Comparison of ENCODE assay signal across 13 mouse cellular contexts in genomic region chr14:45050419-45050776, GRCm38 (mm10).
DNase-seq lines count a peak whose midpoint lies in the region; ATAC-seq and TF ChIP-seq lines count a peak whose summit lies in the region.
"Had no signal": no experiment of that assay in that cellular context is flagged by ENCODE, and none has a peak within 500 bp of the region (broad histone marks: within the 10 kb centered on the region; RNA-seq: fewer than 3 reads in every experiment).

No protein-coding gene starts in this region.

- no peak for ATAC-seq in kidney, postnatal 0 days (replicated peaks; ENCODE audit: low FRiP score, low read depth)
- ATAC-seq in liver, embryonic 15.5 days (ENCODE audit: insufficient read depth), result no peak

- no peaks in the 10 kb centered on the region for H3K79me2 ChIP-seq in MEL (ENCODE audit: control insufficient read depth, insufficient read depth, low read length, poor library complexity)

- no peaks in the 10 kb centered on the region for H3K9me3 ChIP-seq in kidney, postnatal 0 days (replicated peaks; ENCODE audit: low read length)
- no peaks in the 10 kb centered on the region for H3K9me3 ChIP-seq in MEL (replicated peaks; ENCODE audit: insufficient read depth, low read length)
- no peaks in the 10 kb centered on the region for H3K9me3 ChIP-seq in liver, embryonic 15.5 days (replicated peaks)
- H3K9me3 ChIP-seq: forebrain, embryonic 12.5 days; neural tube, embryonic 15.5 days had no signal

- DNase-seq in kidney, postnatal 0 days (ENCODE audit: low spot score), result no peak
- DNase-seq in kidney, adult 8-10 months, result no peak
- peak; percentile 21 for DNase-seq in CD4-positive helper T cell, adult 2 months (ENCODE audit: low read depth, low spot score)
- DNase-seq in MEL (ENCODE audit: low read depth, low spot score), result no peak
- DNase-seq in B cell, adult 2 months, result no peak
- no peak for DNase-seq in adrenal gland, postnatal 25 days
- DNase-seq in right cerebral cortex, adult 2 months (ENCODE audit: low spot score in 2 of 2), result no peak
- DNase-seq: cerebellum, adult 9-10 months; kidney, adult 11 months; thymus, adult 18-20 months had no signal

- TF ChIP-seq RAD21 in MEL (IDR thresholded peaks at IDR 0.05; ENCODE audit: low read depth, low read length), result no peak

- TF ChIP-seq EP300 in MEL (IDR thresholded peaks at IDR 0.05; ENCODE audit: low read depth in 1 of 2, low read length in 2 of 2), result no peak

- no peaks in the 10 kb centered on the region for H3K4me1 ChIP-seq in kidney, postnatal 0 days (replicated peaks; ENCODE audit: insufficient read depth, low read length)
- peaks cover 0 to 10% of the 10 kb centered on the region in 2 experiments; a peak in 2 of 4 replicates for H3K4me1 ChIP-seq in MEL (ENCODE audit: control insufficient read depth in 1 of 2, insufficient read depth in 2 of 2, low read length in 2 of 2)
- H3K4me1 ChIP-seq in liver, embryonic 15.5 days (replicated peaks), result 0 out of 2 replicates have a peak, but pooled peaks cover 3% of the 10 kb centered on the region
- H3K4me1 ChIP-seq: forebrain, embryonic 12.5 days; neural tube, embryonic 15.5 days had no signal

- no peak overlapping the region for H3K4me2 ChIP-seq in kidney, postnatal 0 days (ENCODE audit: low read length)
- no peak overlapping the region for H3K4me2 ChIP-seq in liver, embryonic 15.5 days
- H3K4me2 ChIP-seq: forebrain, embryonic 12.5 days; neural tube, embryonic 15.5 days had no signal

- H3K36me3 ChIP-seq in kidney, postnatal 0 days (ENCODE audit: insufficient read depth, low read length), result no peaks in the 10 kb centered on the region
- peaks cover 0 to 4% of the 10 kb centered on the region in 2 experiments; a peak in 1 of 4 replicates for H3K36me3 ChIP-seq in MEL (ENCODE audit: control insufficient read depth in 1 of 2, insufficient read depth in 2 of 2, low read length in 2 of 2)
- no peaks in the 10 kb centered on the region for H3K36me3 ChIP-seq in liver, embryonic 15.5 days (replicated peaks)
- H3K36me3 ChIP-seq: forebrain, embryonic 12.5 days; neural tube, embryonic 15.5 days had no signal

- H3K27me3 ChIP-seq in kidney, postnatal 0 days (ENCODE audit: insufficient read depth, low read length), result no peaks in the 10 kb centered on the region
- no peaks in the 10 kb centered on the region for H3K27me3 ChIP-seq in MEL (ENCODE audit: control insufficient read depth in 1 of 2, insufficient read depth in 2 of 2, low read length in 2 of 2)
- H3K27me3 ChIP-seq in liver, embryonic 15.5 days, result no peaks in the 10 kb centered on the region
- H3K27me3 ChIP-seq: forebrain, embryonic 12.5 days; neural tube, embryonic 15.5 days had no signal

- no peak for TF ChIP-seq POLR2A in MEL (IDR thresholded peaks at IDR 0.05; ENCODE audit: control insufficient read depth in 1 of 2, insufficient read depth in 1 of 2, low read depth in 1 of 2, low read length in 2 of 2, poor library complexity in 1 of 2)

- no peak for TF ChIP-seq CTCF in kidney, postnatal 0 days (IDR thresholded peaks at IDR 0.05; ENCODE audit: low read depth)
- TF ChIP-seq CTCF in MEL (IDR thresholded peaks at IDR 0.05 in 2 of 3, conservative IDR thresholded peaks at IDR 0.05 in 1 of 3; ENCODE audit: control insufficient read depth in 1 of 3, insufficient read depth in 1 of 3, low read depth in 2 of 3, low read length in 3 of 3, poor library complexity in 1 of 3, severe bottlenecking in 1 of 3), result no peak

- H3K27ac ChIP-seq in kidney, postnatal 0 days, result 0 out of 2 replicates have a peak overlapping the region, but pooled peaks have one; percentile 32
- peak overlapping the region; percentile 79 for H3K27ac ChIP-seq in MEL (ENCODE audit: control insufficient read depth, low read depth, low read length)
- peak overlapping the region; percentile 73 for H3K27ac ChIP-seq in liver, embryonic 15.5 days (replicated peaks)
- H3K27ac ChIP-seq: forebrain, embryonic 12.5 days; neural tube, embryonic 15.5 days had no signal

- H3K9ac ChIP-seq in kidney, postnatal 0 days (ENCODE audit: low read depth, low read length), result no peak overlapping the region
- H3K9ac ChIP-seq in MEL (ENCODE audit: control insufficient read depth, low read depth, low read length, poor library complexity, severe bottlenecking), result no peak overlapping the region
- no peak overlapping the region for H3K9ac ChIP-seq in liver, embryonic 15.5 days
- H3K9ac ChIP-seq: forebrain, embryonic 12.5 days; neural tube, embryonic 15.5 days had no signal

- 59% methylated on average over 1 of the region's 1 CpGs for WGBS in kidney, postnatal 0 days
- 21% methylated on average over 1 of the region's 1 CpGs for WGBS in liver, embryonic 15.5 days (ENCODE audit: insufficient replicate concordance)

- no peak overlapping the region for H3K4me3 ChIP-seq in kidney, postnatal 0 days (replicated peaks; ENCODE audit: low read depth, low read length)
- no peak overlapping the region for H3K4me3 ChIP-seq in MEL (ENCODE audit: control insufficient read depth in 1 of 2, insufficient read depth in 1 of 2, low read depth in 2 of 2, low read length in 2 of 2)
- no peak overlapping the region for H3K4me3 ChIP-seq in liver, embryonic 15.5 days (replicated peaks)
- H3K4me3 ChIP-seq: forebrain, embryonic 12.5 days; neural tube, embryonic 15.5 days had no signal

TF ChIP-seq in MEL, 35 proteins besides CTCF, POLR2A, EP300 and RAD21:
- no peak for TF ChIP-seq CHD2 (IDR thresholded peaks at IDR 0.05; ENCODE audit: low read length)
- no peak for TF ChIP-seq NRF1 (IDR thresholded peaks at IDR 0.05; ENCODE audit: insufficient read depth, low read depth, low read length, poor library complexity, severe bottlenecking)
- no peak for TF ChIP-seq POLR2AphosphoS5 (IDR thresholded peaks at IDR 0.05; ENCODE audit: borderline replicate concordance, low read depth, low read length)
- no peak for TF ChIP-seq MAX (IDR thresholded peaks at IDR 0.05; ENCODE audit: low read length)
- no peak for TF ChIP-seq MEF2A (IDR thresholded peaks at IDR 0.05; ENCODE audit: extremely low read depth, insufficient replicate concordance, low read depth, low read length, poor library complexity, severe bottlenecking)
- TF ChIP-seq MYB (IDR thresholded peaks at IDR 0.05; ENCODE audit: low read depth, low read length), result no peak
- no peak for TF ChIP-seq NELFE (IDR thresholded peaks at IDR 0.05; ENCODE audit: low read depth, low read length)
- TF ChIP-seq MYC (IDR thresholded peaks at IDR 0.05; ENCODE audit: low read depth, low read length), result no peak
- no peak for TF ChIP-seq SMC3 (IDR thresholded peaks at IDR 0.05; ENCODE audit: low read depth, low read length)
- no peak for TF ChIP-seq POLR2AphosphoS2 (IDR thresholded peaks at IDR 0.05; ENCODE audit: low read length)
- no peak for TF ChIP-seq ETS1 (IDR thresholded peaks at IDR 0.05; ENCODE audit: low read depth, low read length)
- no peak for TF ChIP-seq MXI1 (IDR thresholded peaks at IDR 0.05; ENCODE audit: low read depth, low read length)
- no peak for TF ChIP-seq TCF12 (IDR thresholded peaks at IDR 0.05; ENCODE audit: low read depth, low read length)
- no peak for TF ChIP-seq ELF1 (IDR thresholded peaks at IDR 0.05; ENCODE audit: low read depth, low read length)
- no peak for TF ChIP-seq JUND (IDR thresholded peaks at IDR 0.05; ENCODE audit: low read depth, low read length)
- no peak for TF ChIP-seq ZMIZ1 (IDR thresholded peaks at IDR 0.05; ENCODE audit: low read depth, low read length)
- no peak for TF ChIP-seq GABPA (IDR thresholded peaks at IDR 0.05; ENCODE audit: low read depth, low read length)
- TF ChIP-seq HCFC1 (IDR thresholded peaks at IDR 0.05; ENCODE audit: low read depth, low read length), result no peak
- no peak for TF ChIP-seq KAT2A (conservative IDR thresholded peaks at IDR 0.05; ENCODE audit: low read depth, low read length)
